Mouse (Mus musculus): ENCODE results near the gene Scn1a.

Gene Scn1a

DNA sequence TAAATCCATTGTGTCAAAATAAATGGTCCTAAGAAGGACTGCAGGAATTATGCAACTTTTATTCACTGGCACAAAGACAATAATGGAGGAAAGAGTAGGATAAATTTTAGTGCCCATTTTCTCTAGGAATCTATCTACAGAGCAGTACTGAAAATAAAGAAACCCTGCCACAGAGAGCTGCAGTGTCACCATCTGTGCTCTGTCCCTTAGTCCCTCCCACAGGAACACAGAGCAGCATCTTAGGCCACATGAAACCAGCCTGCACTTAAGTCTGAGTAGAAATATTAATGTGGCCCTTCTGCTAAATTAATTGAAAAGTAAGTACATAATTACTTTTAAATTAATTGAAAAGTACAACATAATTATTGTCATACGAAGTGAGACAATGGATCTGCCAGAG, 196.6 kb downstream of the Scn1a start:
- no peak for DNase-seq (ENCODE audit: low read depth, low spot score)

DNA sequence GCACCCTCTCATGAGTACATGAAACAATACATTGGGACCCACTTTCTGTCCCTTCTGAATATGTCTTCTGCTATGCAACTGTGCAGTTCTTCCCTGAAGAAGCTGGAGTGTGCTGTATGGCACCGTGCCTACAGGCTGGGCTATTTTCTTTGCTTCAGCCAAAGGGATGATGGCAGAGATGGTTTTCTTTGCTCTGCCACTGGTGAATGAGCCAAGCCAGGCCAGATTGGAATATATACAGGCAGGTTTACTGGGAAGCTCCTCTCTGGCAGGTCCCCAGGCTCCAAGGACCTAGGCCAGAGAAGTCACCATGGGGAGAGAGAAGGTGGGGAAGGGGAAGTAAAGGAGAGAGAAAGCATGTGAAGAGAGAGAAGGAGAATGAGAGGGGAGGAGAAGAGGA, 200.3 kb downstream of the Scn1a start:
- DNase-seq (ENCODE audit: low read depth, low spot score): no peak

- no peak for DNase-seq (ENCODE audit: low read depth, low spot score)
These were observed 201.8 kb downstream of the Scn1a start for GRCm38 (mm10) chr2:66238886-66239285.

DNA sequence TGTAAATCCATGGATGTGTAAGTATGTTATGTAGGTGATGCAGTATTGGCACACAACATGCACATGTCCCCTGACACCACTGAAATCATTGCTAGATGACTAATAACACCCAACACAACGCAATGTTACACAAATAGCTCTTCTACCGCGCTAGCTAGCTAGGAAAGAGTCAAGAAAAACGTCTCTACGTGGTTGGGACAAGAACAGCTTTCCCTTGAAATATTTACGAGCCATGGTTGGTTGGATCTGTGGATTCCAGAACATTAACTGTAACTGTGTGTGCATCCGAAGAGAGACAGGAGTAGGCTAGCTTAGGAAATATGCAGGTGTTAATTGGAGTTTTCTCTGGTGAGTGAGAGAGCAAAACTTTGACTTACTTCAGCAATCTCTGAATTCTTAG, 219.7 kb downstream of the Scn1a start:
- no peak for DNase-seq (ENCODE audit: low read depth, low spot score)
